Mouse (Mus musculus): ENCODE data around the gene Zfp57. TPM values are rescaled to one million over a fixed set of nuclear protein-coding genes. Genes with fewer than 3 reads are reported as not detected.
"Not testable (repeated sequence)": the region's sequence is repeated elsewhere in the genome, so short reads cannot be mapped to it uniquely, and the experiment has no call there.

Zfp57 gene
- polyA plus RNA-seq, 1 experiment, result 16.5 TPM

DNA sequence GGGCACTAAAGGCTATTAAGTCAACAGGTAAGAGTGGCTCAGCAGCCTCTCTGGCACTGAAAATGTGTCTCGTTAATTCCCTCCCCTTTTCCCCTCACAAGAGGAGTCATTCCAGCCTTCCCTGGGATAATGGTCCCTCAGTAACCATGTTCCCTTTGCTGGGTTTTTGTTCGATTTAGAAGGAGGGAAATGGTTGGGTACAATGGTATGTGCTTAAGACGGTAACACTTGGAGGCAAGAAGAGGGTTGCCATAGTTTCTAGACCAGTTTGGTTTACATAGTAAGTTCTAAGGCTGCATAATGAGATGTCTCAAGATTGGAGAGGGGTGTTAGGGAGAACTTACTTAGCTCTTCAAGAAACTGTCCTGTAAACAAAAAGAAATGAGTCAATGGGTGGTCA lies 10.8 kb downstream of the Zfp57 start:
- no peak for TF ChIP-seq POLR2A (IDR thresholded peaks at IDR 0.05; ENCODE audit: control insufficient read depth, low read depth, low read length)
- no peak for TF ChIP-seq CTCF (IDR thresholded peaks at IDR 0.05; ENCODE audit: control insufficient read depth, insufficient read depth, insufficient replicate concordance, low read depth, low read length)
- H3K36me3 ChIP-seq (ENCODE audit: control insufficient read depth, insufficient read depth, low read length), result no peaks in the 10 kb centered on the region

DNA sequence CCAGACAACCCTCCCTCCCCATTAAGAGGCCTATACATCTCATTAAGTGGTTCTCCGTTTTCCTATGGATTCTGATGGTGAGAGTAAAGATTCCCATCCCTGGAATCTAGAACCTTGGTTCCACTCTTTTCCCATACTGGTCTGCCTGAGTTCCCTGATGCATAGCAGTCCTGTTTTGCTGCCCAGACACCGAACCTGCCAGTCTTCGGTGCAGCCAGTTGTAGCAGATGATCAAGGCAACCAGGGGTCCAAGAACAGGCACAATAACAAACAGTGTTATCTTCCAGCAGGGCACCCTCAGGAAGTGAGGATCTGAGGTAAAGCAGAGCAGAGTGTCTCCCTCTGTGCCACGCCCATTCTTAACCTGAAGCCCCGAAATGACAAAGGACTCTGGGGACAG lies 11.2 kb downstream of the Zfp57 start:
- H3K27ac ChIP-seq (ENCODE audit: control insufficient read depth, insufficient read depth, low read depth, low read length), result no peak overlapping the region
- H3K4me1 ChIP-seq (ENCODE audit: control insufficient read depth, insufficient read depth, low read length), result no peaks in the 10 kb centered on the region
- no peak overlapping the region for H3K4me3 ChIP-seq (ENCODE audit: control insufficient read depth, low read depth, low read length)
- no peaks in the 10 kb centered on the region for H3K36me3 ChIP-seq (ENCODE audit: control insufficient read depth, insufficient read depth, low read length)
- TF ChIP-seq POLR2A (IDR thresholded peaks at IDR 0.05; ENCODE audit: control insufficient read depth, low read depth, low read length), result no peak
- TF ChIP-seq CTCF (IDR thresholded peaks at IDR 0.05; ENCODE audit: control insufficient read depth, insufficient read depth, insufficient replicate concordance, low read depth, low read length), result no peak
- no peaks in the 10 kb centered on the region for H3K27me3 ChIP-seq (ENCODE audit: control insufficient read depth, insufficient read depth, low read length)

More for the DNA sequence above, 10.8 kb downstream of the Zfp57 start:
- Histone ChIP-seq H3K4me3 (ENCODE audit: control insufficient read depth, low read depth, low read length) (no peak overlapping the region), H3K27ac (ENCODE audit: control insufficient read depth, insufficient read depth, low read depth, low read length) (no peak overlapping the region), H3K4me1 (ENCODE audit: control insufficient read depth, insufficient read depth, low read length) (no peaks in the 10 kb centered on the region), H3K27me3 (ENCODE audit: control insufficient read depth, insufficient read depth, low read length) (no peaks in the 10 kb centered on the region)

DNA sequence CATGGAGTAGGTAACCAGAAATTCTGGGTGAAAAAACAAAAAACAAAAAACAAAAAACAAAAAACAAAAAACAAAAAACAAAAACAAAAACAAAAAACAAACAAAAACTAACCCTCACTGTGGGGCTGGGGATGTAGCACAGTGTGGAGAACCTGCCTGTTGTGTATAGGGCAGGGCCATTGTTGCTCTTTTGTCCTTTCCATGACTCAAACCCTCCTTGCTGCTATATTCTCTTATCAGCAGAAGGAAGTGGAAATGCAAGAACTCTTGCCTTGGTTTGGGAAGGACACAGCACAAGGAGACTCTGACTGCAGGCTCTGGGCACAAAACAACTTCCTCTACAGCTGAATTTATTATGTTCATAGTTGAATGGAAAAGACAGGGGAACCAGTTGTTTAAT lies 15.4 kb downstream of the Zfp57 start:
- Histone ChIP-seq H3K27ac (ENCODE audit: control insufficient read depth, insufficient read depth, low read depth, low read length) (no peak overlapping the region), H3K4me3 (ENCODE audit: control insufficient read depth, low read depth, low read length) (no peak overlapping the region), H3K27me3 (ENCODE audit: control insufficient read depth, insufficient read depth, low read length) (no peaks in the 10 kb centered on the region), H3K4me1 (ENCODE audit: control insufficient read depth, insufficient read depth, low read length) (no peaks in the 10 kb centered on the region), H3K36me3 (ENCODE audit: control insufficient read depth, insufficient read depth, low read length) (no peaks in the 10 kb centered on the region)
- TF ChIP-seq POLR2A (IDR thresholded peaks at IDR 0.05; ENCODE audit: control insufficient read depth, low read depth, low read length), result no peak
- TF ChIP-seq CTCF (IDR thresholded peaks at IDR 0.05; ENCODE audit: control insufficient read depth, insufficient read depth, insufficient replicate concordance, low read depth, low read length), result no peak

DNA sequence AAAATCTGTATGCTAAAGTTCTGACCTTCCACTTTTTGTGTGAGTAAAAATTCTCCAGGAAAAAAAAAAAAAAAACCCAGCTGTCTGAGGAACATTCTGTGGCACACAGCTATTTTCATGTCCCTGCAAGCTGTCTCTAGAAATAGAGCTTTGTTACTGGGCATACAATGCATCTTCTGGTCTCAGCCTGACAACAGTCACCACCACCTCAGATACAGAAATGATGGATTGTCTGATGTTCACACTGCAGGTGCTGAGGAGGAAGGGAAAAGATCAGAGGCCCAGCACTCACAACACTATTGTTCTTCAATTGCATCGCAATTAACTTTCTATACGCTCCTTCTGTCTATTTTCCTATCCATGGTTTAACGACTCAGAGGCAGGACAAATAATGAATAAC lies 17.4 kb downstream of the Zfp57 start:
- no peak overlapping the region for H3K4me3 ChIP-seq (ENCODE audit: control insufficient read depth, low read depth, low read length)
- no peaks in the 10 kb centered on the region for H3K36me3 ChIP-seq (ENCODE audit: control insufficient read depth, insufficient read depth, low read length)
- no peak for TF ChIP-seq CTCF (IDR thresholded peaks at IDR 0.05; ENCODE audit: control insufficient read depth, insufficient read depth, insufficient replicate concordance, low read depth, low read length)
- TF ChIP-seq POLR2A (IDR thresholded peaks at IDR 0.05; ENCODE audit: control insufficient read depth, low read depth, low read length), result no peak
- H3K4me1 ChIP-seq (ENCODE audit: control insufficient read depth, insufficient read depth, low read length), result no peaks in the 10 kb centered on the region
- H3K27ac ChIP-seq (ENCODE audit: control insufficient read depth, insufficient read depth, low read depth, low read length), result no peak overlapping the region
- H3K27me3 ChIP-seq (ENCODE audit: control insufficient read depth, insufficient read depth, low read length), result no peaks in the 10 kb centered on the region

DNA sequence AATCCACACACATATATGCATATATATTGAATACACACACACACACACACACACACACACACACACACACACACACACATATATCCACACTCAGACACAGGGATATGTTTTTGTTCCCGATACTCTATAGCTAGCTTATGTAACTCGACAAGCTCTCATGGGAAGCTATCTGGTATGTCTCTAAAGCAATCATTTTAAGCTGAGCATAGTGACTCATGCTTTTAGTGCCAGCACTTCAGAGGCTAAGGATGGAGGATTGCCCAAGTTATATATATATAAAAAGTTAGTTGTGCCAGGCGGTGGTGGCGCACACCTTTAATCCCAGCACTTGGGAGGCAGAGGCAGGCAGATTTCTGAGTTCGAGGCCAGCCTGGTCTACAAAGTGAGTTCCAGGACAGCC lies 18.3 kb downstream of the Zfp57 start:
- H3K27me3 ChIP-seq (ENCODE audit: control insufficient read depth, insufficient read depth, low read length); H3K4me1 ChIP-seq (ENCODE audit: control insufficient read depth, insufficient read depth, low read length); H3K36me3 ChIP-seq (ENCODE audit: control insufficient read depth, insufficient read depth, low read length); H3K27ac ChIP-seq (ENCODE audit: control insufficient read depth, insufficient read depth, low read depth, low read length); H3K4me3 ChIP-seq (ENCODE audit: control insufficient read depth, low read depth, low read length): not testable (repeated sequence)

DNA sequence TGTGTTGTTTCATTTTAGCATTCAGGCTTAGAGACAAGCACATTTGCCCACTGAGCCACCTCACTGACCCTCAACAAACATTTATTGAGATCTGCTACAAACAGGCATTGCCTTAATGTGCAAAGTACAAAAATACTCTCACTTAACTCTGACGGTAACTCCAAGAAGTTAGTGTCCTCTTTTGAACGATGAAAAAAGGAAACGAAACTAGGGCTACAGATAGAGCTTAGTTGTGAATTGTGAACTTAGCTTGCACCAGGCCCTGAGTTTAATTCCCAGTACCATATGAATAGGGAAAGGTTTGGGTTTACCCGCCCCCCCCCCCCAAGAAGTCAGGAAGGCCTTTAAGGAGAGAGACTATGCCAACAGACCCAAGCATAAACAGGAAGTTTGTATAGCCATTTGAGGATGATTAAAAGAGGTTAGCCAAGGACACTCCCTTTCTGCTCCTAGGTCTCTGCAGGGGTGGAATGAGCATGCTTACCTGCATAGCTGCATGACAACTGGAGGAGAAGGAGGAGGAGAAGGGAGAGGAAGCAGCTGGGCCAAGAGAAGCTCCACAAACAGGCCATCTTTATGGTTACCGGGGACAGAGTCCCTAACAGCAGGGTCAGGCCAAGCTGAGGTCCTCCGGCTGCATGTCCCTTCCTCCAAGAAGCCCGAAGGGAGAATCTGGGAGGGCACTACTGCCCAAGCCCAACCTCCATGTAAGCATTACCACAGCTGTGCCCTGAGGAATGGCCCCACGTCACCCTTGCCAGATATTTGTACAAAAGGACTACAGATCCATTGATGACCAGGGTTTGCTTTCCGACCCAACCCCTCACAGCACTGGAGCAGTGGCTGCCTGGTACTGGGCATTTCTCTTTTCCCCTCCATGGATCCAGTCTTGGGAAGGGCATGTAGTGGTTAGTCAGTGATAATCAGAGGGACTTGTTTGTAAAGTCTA lies 21.9 kb downstream of the Zfp57 start, which contains the start of gene Mog:
TSS of gene Mog (minus strand) at position 771 of the 949 bp plus-strand sequence.
- Histone ChIP-seq H3K4me3 (ENCODE audit: control insufficient read depth, low read depth, low read length) (no peak within 1 kb of the TSS), H3K27ac (ENCODE audit: control insufficient read depth, insufficient read depth, low read depth, low read length) (no peak within 1 kb of the TSS), H3K36me3 (ENCODE audit: control insufficient read depth, insufficient read depth, low read length) (no peaks in the 10 kb centered on the region), H3K27me3 (ENCODE audit: control insufficient read depth, insufficient read depth, low read length) (no peaks in the 10 kb centered on the region), H3K4me1 (ENCODE audit: control insufficient read depth, insufficient read depth, low read length) (peaks cover 3% of the 10 kb centered on the region; the same call in 1 of the 2 replicates)
- TF ChIP-seq POLR2A (IDR thresholded peaks at IDR 0.05; ENCODE audit: control insufficient read depth, low read depth, low read length) (no peak), CTCF (IDR thresholded peaks at IDR 0.05; ENCODE audit: control insufficient read depth, insufficient read depth, insufficient replicate concordance, low read depth, low read length) (no peak)

DNA sequence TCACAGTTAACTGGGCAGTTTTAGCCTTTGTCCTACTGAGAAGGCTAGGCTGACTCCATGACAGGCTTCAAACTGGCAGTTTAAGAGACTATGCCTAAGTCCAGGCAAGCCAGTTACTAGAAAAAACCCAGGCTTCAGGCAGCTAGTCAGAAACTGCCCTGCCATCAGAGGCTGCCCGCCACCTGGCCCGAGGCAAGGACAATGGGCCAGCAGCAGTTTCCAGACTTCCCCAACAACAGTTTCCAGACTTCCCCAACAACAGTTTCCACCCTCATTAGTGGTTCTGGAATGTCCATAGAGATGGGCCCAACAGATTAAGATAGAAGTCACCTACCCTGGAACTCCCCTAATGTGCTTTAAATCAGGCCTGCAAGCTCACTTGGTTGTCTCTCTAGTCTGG lies 25.5 kb downstream of the Zfp57 start:
- no peaks in the 10 kb centered on the region for H3K36me3 ChIP-seq (ENCODE audit: control insufficient read depth, insufficient read depth, low read length)
- peak overlapping the region; percentile 54; the same call in 1 of the 2 replicates for H3K27ac ChIP-seq (ENCODE audit: control insufficient read depth, insufficient read depth, low read depth, low read length)
- H3K27me3 ChIP-seq (ENCODE audit: control insufficient read depth, insufficient read depth, low read length), result no peaks in the 10 kb centered on the region
- H3K4me1 ChIP-seq (ENCODE audit: control insufficient read depth, insufficient read depth, low read length), result peaks cover 8% of the 10 kb centered on the region
- H3K4me3 ChIP-seq (ENCODE audit: control insufficient read depth, low read depth, low read length), result no peak overlapping the region
- TF ChIP-seq CTCF (IDR thresholded peaks at IDR 0.05; ENCODE audit: control insufficient read depth, insufficient read depth, insufficient replicate concordance, low read depth, low read length), result no peak
- no peak for TF ChIP-seq POLR2A (IDR thresholded peaks at IDR 0.05; ENCODE audit: control insufficient read depth, low read depth, low read length)
